Mouse (Mus musculus): ENCODE data around the gene Dhrs3. TPM values are rescaled to one million over a fixed set of nuclear protein-coding genes. Genes with fewer than 3 reads are reported as not detected.

Gene Dhrs3
- polyA plus RNA-seq (2015; fragmentation: Nextera tagmentation; extraction: Ambion mirVana) = 34.9 and 41.9 TPM in 2 replicates

DNA sequence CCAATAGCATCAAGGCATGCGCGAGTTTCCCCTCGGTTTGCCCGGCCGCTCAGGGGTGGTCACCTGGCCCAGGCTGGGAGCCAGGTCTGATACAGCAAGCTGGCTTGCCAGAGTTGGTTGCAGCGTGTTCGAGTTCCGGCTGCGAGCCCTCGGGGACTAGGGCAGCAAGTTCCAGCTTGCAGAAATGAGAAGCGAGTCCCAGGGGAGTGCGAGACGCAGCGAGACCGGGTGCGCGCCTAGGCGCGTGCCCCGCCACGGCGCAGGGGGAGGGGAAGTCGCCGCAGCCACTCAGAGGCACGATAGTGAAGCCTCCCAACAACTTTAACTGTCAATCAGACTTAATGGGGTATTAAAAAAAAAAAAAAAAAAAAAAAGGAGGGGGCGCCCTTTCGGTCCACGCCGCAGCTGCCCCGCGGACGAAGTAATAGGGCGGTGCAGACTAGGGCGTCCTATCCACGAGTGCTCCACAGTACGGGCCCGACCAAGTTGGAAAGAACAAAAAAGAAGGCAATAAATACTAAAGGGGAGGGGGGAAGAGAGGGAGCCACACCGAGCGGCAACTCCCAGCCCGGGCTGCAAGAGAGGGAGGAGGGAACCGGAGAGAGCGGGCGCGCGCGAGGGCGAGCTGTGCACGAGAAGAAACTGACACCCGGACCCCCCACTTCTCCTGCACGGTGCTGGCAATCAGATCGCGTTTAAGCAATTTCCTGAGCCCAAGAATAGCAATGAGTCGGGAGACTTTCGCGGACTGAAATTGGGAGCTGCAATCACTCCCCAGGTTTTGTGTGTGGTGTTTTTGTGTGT, at the start of gene Dhrs3:
Gene Dhrs3, plus strand, starts transcription at position 695 of the 804 bp plus-strand sequence.
- H3K27ac ChIP-seq = peak within 1 kb of the TSS; percentile 52
- H3K9ac ChIP-seq = peak within 1 kb of the TSS; percentile 71
- H3K9me3 ChIP-seq = no peaks in the 10 kb centered on the region
- no peaks in the 10 kb centered on the region for H3K36me3 ChIP-seq
- WGBS = under 1% methylated on average over 54 of the region's 55 CpGs
- H3K27me3 ChIP-seq = peaks cover 46% of the 10 kb centered on the region
- ATAC-seq (ENCODE audit: low FRiP score) = peak; percentile 64
- H3K4me2 ChIP-seq = peak within 1 kb of the TSS; percentile 87
- peak within 1 kb of the TSS; percentile 49 for H3K4me3 ChIP-seq
- H3K4me1 ChIP-seq (replicated peaks) = peaks cover 40% of the 10 kb centered on the region

GRCm38 (mm10) chr4:144861756-144862505, 30.7 kb upstream of the Dhrs3 start:
- H3K4me3 ChIP-seq = no peak overlapping the region
- no peak for ATAC-seq (ENCODE audit: low FRiP score)
- H3K9ac ChIP-seq = no peak overlapping the region
- H3K4me1 ChIP-seq (replicated peaks) = no peaks in the 10 kb centered on the region
- no peak overlapping the region for H3K27ac ChIP-seq
- WGBS = 93% methylated on average over 3 of the region's 3 CpGs
- no peak overlapping the region for H3K4me2 ChIP-seq
- no peaks in the 10 kb centered on the region for H3K27me3 ChIP-seq
- H3K9me3 ChIP-seq = no peaks in the 10 kb centered on the region; the same call in 1 of the 2 replicates
- H3K36me3 ChIP-seq = no peaks in the 10 kb centered on the region

DNA sequence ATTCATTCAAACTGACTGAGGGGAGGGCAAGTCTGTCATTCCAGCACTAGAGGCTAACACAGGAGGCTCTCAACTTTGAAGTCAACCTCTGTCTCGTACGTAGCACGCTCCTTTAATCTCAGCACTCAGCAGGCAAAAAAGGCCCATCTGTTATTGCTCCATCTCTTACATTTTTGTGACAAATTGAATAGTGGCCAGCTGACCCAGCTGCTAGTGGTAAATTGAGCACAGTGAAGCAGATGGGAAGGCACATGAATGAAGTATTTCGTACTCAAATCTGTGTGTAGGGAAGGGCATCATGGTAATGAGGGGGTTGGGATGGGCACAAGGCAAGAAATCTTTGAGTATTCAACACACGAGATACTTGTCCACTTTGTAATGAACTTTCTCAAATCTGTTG, 24.7 kb upstream of the Dhrs3 start:
- no peak for ATAC-seq (ENCODE audit: low FRiP score)
- 73% methylated on average over 5 of the region's 5 CpGs for WGBS
- Histone ChIP-seq H3K27me3 (no peaks in the 10 kb centered on the region), H3K9me3 (no peaks in the 10 kb centered on the region), H3K9ac (no peak overlapping the region), H3K36me3 (no peaks in the 10 kb centered on the region), H3K4me2 (no peak overlapping the region), H3K4me3 (no peak overlapping the region), H3K4me1 (replicated peaks) (no peaks in the 10 kb centered on the region), H3K27ac (no peak overlapping the region)

GRCm38 (mm10) chr4:144868584-144868983, 24.0 kb upstream of the Dhrs3 start:
- no peak for ATAC-seq (ENCODE audit: low FRiP score)
- Histone ChIP-seq H3K4me1 (replicated peaks) (no peaks in the 10 kb centered on the region), H3K9me3 (no peaks in the 10 kb centered on the region), H3K27ac (no peak overlapping the region), H3K4me3 (no peak overlapping the region), H3K27me3 (no peaks in the 10 kb centered on the region), H3K36me3 (no peaks in the 10 kb centered on the region), H3K4me2 (no peak overlapping the region), H3K9ac (no peak overlapping the region)
- 84% methylated on average over 4 of the region's 4 CpGs for WGBS

- Histone ChIP-seq H3K27ac (no peak overlapping the region), H3K4me2 (no peak overlapping the region), H3K4me1 (replicated peaks) (no peaks in the 10 kb centered on the region), H3K4me3 (no peak overlapping the region), H3K9ac (no peak overlapping the region), H3K36me3 (no peaks in the 10 kb centered on the region), H3K9me3 (no peaks in the 10 kb centered on the region), H3K27me3 (no peaks in the 10 kb centered on the region)
- WGBS = 44% methylated on average over 6 of the region's 6 CpGs
- no peak for ATAC-seq (ENCODE audit: low FRiP score)
Observed at GRCm38 (mm10) chr4:144872905-144873304, 19.7 kb upstream of the Dhrs3 start.

DNA sequence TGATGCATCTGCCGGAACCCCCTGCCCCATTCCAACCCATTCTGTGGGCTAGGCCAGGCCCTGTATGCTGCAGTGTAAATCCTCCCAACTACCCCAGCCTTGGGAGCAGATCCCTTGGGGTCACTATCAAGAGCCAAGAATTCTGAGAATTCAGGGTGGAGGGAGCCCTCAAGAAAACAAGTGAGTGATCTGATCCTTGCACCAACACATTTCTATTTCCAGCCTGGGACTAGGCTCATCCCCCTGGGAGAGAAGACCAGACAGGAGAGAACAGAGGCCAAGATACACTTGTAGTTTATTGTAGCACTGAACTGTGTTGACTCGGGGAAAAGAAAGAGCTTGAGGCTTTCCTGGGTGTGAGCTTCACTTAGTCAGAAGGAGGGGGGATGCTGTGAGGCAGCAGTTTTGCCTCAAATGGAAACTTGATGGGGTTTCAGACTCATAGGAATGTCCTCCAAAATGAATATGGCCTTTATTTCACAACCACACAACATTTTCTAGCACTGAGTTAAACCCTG, 17.0 kb upstream of the Dhrs3 start:
- Histone ChIP-seq H3K36me3 (no peaks in the 10 kb centered on the region), H3K9me3 (no peaks in the 10 kb centered on the region), H3K27me3 (no peaks in the 10 kb centered on the region), H3K27ac (no peak overlapping the region), H3K4me1 (replicated peaks) (no peaks in the 10 kb centered on the region), H3K4me3 (no peak overlapping the region), H3K4me2 (no peak overlapping the region), H3K9ac (no peak overlapping the region)
- ATAC-seq (ENCODE audit: low FRiP score) = no peak
- 70% methylated on average over 2 of the region's 2 CpGs for WGBS

- Histone ChIP-seq H3K27me3 (no peaks in the 10 kb centered on the region), H3K4me3 (no peak overlapping the region), H3K4me2 (no peak overlapping the region), H3K4me1 (replicated peaks) (no peaks in the 10 kb centered on the region), H3K9ac (no peak overlapping the region), H3K36me3 (no peaks in the 10 kb centered on the region), H3K9me3 (no peaks in the 10 kb centered on the region), H3K27ac (no peak overlapping the region)
- ATAC-seq (ENCODE audit: low FRiP score) = no peak
- WGBS = 54% methylated on average over 1 of the region's 1 CpGs
Observed at GRCm38 (mm10) chr4:144879549-144879948, 13.1 kb upstream of the Dhrs3 start.

GRCm38 (mm10) chr4:144881376-144881775, 11.3 kb upstream of the Dhrs3 start:
- H3K4me1 ChIP-seq (replicated peaks) = 0 out of 2 replicates have a peak, but pooled peaks cover 3% of the 10 kb centered on the region
- no peak overlapping the region for H3K9ac ChIP-seq
- H3K9me3 ChIP-seq = no peaks in the 10 kb centered on the region
- no peak overlapping the region for H3K4me2 ChIP-seq
- ATAC-seq (ENCODE audit: low FRiP score) = no peak
- WGBS = 74% methylated on average over 2 of the region's 2 CpGs
- no peak overlapping the region for H3K27ac ChIP-seq
- H3K27me3 ChIP-seq = no peaks in the 10 kb centered on the region
- no peaks in the 10 kb centered on the region for H3K36me3 ChIP-seq
- H3K4me3 ChIP-seq = no peak overlapping the region

DNA sequence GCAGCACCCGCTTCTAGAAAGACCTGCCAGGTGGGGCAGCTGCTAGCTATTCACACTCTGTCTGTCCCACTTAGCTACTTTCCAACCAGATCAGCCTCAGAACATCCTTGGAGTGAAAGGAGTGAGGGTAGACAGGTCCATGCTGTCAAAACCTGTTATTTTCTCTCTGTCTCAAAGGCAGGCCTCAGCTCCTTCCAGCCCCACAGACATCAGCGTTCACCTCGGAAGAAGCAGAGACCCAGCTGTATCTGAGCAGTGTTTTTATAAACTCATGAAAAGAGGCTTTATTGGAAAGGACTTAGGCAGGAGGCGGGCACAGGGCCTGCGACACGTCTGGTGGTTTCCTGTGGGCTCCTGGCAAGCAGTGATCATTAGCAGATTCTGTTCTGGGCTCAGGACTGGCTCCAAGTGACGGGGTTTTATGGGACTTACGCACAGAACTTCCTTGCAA, 9.7 kb upstream of the Dhrs3 start:
- H3K27me3 ChIP-seq = no peaks in the 10 kb centered on the region
- H3K9ac ChIP-seq = no peak overlapping the region
- no peak overlapping the region for H3K4me3 ChIP-seq
- H3K27ac ChIP-seq = no peak overlapping the region
- H3K9me3 ChIP-seq = no peaks in the 10 kb centered on the region
- no peaks in the 10 kb centered on the region for H3K36me3 ChIP-seq
- 0 out of 2 replicates have a peak, but pooled peaks cover 3% of the 10 kb centered on the region for H3K4me1 ChIP-seq (replicated peaks)
- ATAC-seq (ENCODE audit: low FRiP score) = no peak
- H3K4me2 ChIP-seq = no peak overlapping the region
- 67% methylated on average over 8 of the region's 8 CpGs for WGBS

DNA sequence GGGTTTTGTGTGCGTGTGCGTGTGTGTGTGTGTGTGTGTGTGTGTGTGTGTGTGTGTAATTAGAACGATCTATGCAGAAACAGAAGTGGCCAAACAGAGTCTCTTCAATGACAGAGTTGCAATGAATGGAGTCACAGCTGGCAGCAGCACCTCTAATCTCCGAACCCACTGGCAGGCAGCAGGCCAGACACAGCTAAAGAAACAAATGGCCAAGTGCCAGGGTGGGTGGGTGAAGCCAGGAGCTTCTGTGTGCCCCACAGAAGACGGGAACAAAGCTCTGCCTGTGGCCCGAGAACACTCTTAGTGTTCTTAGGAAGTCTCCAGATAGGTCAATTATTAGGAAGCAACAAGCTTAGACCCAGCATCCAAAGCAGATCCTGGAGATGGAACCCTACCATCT, 6.2 kb upstream of the Dhrs3 start:
- 46% methylated on average over 6 of the region's 6 CpGs for WGBS
- ATAC-seq (ENCODE audit: low FRiP score) = no peak

DNA sequence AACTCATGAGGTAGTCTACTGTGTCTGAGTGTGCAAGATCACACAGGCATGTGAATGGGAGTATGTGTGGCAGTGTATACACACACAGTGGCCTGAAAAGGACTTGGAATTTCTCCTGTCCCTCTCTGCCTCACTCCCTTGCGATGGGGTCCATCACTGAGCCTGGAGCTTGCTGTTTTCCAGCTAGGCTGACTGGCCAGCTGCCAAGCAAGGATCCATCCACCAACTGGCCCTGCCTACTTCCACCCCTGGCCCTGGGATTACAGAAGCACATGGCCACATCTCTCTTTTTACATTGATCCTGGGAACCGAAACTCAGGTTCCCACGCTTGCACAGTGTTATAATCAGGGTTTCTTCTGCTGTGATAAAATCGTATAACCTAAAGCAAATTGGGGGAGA, 3.9 kb upstream of the Dhrs3 start:
- 87% methylated on average over 4 of the region's 4 CpGs for WGBS
- ATAC-seq (ENCODE audit: low FRiP score) = no peak
- no peak overlapping the region for H3K4me2 ChIP-seq
- H3K36me3 ChIP-seq = no peaks in the 10 kb centered on the region
- no peak overlapping the region for H3K9ac ChIP-seq
- H3K4me3 ChIP-seq = no peak overlapping the region
- H3K27ac ChIP-seq = no peak overlapping the region
- peaks cover 24% of the 10 kb centered on the region for H3K4me1 ChIP-seq (replicated peaks)
- peaks cover 23% of the 10 kb centered on the region for H3K27me3 ChIP-seq
- no peaks in the 10 kb centered on the region for H3K9me3 ChIP-seq

More for the DNA sequence above, 6.2 kb upstream of the Dhrs3 start:
- H3K27me3 ChIP-seq = peaks cover 6% of the 10 kb centered on the region
- H3K4me3 ChIP-seq = no peak overlapping the region
- 0 out of 2 replicates have a peak, but pooled peaks cover 3% of the 10 kb centered on the region for H3K4me1 ChIP-seq (replicated peaks)
- H3K9me3 ChIP-seq = no peaks in the 10 kb centered on the region
- no peak overlapping the region for H3K27ac ChIP-seq
- no peaks in the 10 kb centered on the region for H3K36me3 ChIP-seq
- no peak overlapping the region for H3K9ac ChIP-seq
- no peak overlapping the region for H3K4me2 ChIP-seq

- ATAC-seq (ENCODE audit: low FRiP score) = no peak
- 81% methylated on average over 9 of the region's 9 CpGs for WGBS
- H3K4me2 ChIP-seq = no peak overlapping the region
Observed at GRCm38 (mm10) chr4:144889505-144890301, 2.9 kb upstream of the Dhrs3 start.

More at GRCm38 (mm10) chr4:144889505-144890301, 2.9 kb upstream of the Dhrs3 start:
- H3K27ac ChIP-seq = no peak overlapping the region
- H3K4me1 ChIP-seq (replicated peaks) = peaks cover 34% of the 10 kb centered on the region
- no peaks in the 10 kb centered on the region for H3K36me3 ChIP-seq
- no peak overlapping the region for H3K4me3 ChIP-seq
- no peaks in the 10 kb centered on the region for H3K9me3 ChIP-seq
- peaks cover 33% of the 10 kb centered on the region for H3K27me3 ChIP-seq
- no peak overlapping the region for H3K9ac ChIP-seq

Data from hindbrain, embryonic 13.5 days (tissue).